Mouse (Mus musculus) kidney, embryonic 14.5 days (tissue): ENCODE results near the gene Blcap. TPM values are rescaled to one million over a fixed set of nuclear protein-coding genes. Genes with fewer than 3 reads are reported as not detected.

Experiments
- ATAC-seq: fragments of 200-750 bp; cut with Nextera tagmentation; 2 replicates; pipeline ENCODE4 v1.8.0; 2017; ENCODE audit warnings: moderate number of reproducible peaks, mild to moderate bottlenecking, moderate TSS enrichment, moderate library complexity; ENCODE audit not compliant: low FRiP score, low TSS enrichment
- H3K27ac ChIP-seq: fragments of 300-500 bp; sonication (generic); 2 replicates; pipeline ENCODE4 v1.5.1; 2014; ENCODE audit warnings: low read depth, mild to moderate bottlenecking, low read length, moderate library complexity, mixed read lengths
- H3K27me3 ChIP-seq: fragments of 300-500 bp; sonication (generic); 2 replicates; pipeline ENCODE4 v1.6.1; 2014; ENCODE audit warnings: mild to moderate bottlenecking, low read length; ENCODE audit not compliant: control insufficient read depth, insufficient read depth
- H3K36me3 ChIP-seq: fragments of 300-500 bp; sonication (generic); 2 replicates; pipeline ENCODE4 v1.6.1; 2014; ENCODE audit warnings: low read length, mixed read lengths; ENCODE audit not compliant: control insufficient read depth, insufficient read depth
- H3K4me1 ChIP-seq: fragments of 300-500 bp; sonication (generic); 2 replicates; pipeline ENCODE4 v1.6.1; 2014; ENCODE audit warnings: low read length, mixed read lengths; ENCODE audit not compliant: control insufficient read depth, insufficient read depth
- H3K4me2 ChIP-seq: fragments of 300-500 bp; sonication (generic); replicated peaks from 2 replicates; pipeline ENCODE4 v1.6.1; 2014; ENCODE audit warnings: low read depth, mild to moderate bottlenecking, low read length
- H3K4me3 ChIP-seq: fragments of 300-500 bp; sonication (generic); 2 replicates; pipeline ENCODE4 v1.5.1; 2014; ENCODE audit warnings: mild to moderate bottlenecking, low read length
- H3K9ac ChIP-seq: fragments of 300-500 bp; sonication (generic); 2 replicates; pipeline ENCODE4 v1.6.1; 2014; ENCODE audit warnings: low read depth, mild to moderate bottlenecking, low read length, moderate library complexity
- H3K9me3 ChIP-seq: fragments of 300-500 bp; sonication (generic); 2 replicates; pipeline ENCODE4 v1.6.1; 2016; ENCODE audit warnings: low read length; ENCODE audit not compliant: control insufficient read depth
- WGBS: fragments of 180-500 bp; shearing (Covaris S2); extraction: QIAGEN DNeasy Blood & Tissue Kit; methylation state at CpG from one replicate; pipeline ENCODE4 v1.1.7; 2014; 5-methylcytosine and 5-hydroxymethylcytosine counted together
- polyA plus RNA-seq: library from polyadenylated mRNA; unstranded; fragments of >200 nt; fragmentation: Nextera tagmentation; extraction: Ambion mirVana; gene quantifications from 2 replicates; pipeline ENCODE4 v1.2.1, GENCODE M21; 2014

Gene Blcap
- polyA plus RNA-seq, 1 experiment from 2014 or later, result 48.7 TPM

DNA sequence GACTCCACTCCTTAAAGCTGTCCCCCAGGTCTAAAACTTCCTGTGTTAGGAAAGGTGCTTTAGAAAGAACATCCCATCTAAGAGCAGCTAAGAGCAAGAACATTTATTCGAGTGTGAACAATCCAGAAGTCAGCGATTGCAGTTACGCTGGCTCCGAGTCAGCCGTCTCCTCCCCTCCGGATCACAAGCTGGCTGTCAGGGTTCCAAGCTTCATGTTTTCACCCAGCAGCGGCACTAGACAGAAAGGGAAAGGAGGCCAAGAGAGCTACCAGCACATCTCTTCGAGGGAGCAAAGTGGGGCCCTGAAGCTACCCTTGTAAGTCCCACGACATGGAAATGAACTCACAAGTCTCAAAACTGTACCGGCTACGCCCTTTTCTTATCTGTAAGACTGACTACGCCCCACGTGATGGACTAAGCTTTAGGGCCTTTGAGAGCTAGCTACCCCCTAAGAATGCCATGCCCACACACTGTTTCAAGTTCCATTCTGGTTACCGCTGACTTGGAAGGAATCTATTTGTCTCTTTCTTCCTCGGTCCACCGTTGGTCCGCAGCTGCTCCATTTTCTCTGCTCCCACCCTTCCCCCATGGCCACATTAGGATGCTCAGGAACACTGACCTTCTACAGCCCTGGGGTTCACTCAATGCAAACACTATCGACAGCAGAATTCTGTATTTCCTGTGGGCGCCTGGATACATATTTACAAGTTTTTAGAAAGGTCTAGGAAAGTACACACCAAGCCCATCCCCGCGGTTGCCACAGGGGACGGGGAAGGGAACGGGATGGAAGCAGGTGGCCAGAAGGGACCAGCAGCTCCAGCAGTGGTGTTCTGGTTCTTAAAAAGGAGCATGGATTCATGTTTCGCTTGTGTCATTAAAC, 30.8 kb downstream of the Blcap start:
- Histone ChIP-seq H3K4me2 (no peak overlapping the region), H3K9me3 (no peaks in the 10 kb centered on the region), H3K4me3 (no peak overlapping the region), H3K4me1 (no peaks in the 10 kb centered on the region), H3K9ac (no peak overlapping the region), H3K27me3 (no peaks in the 10 kb centered on the region), H3K36me3 (peaks cover 4% of the 10 kb centered on the region; the same call in 1 of the 2 replicates), H3K27ac (no peak overlapping the region)
- no peak for ATAC-seq
- WGBS, result 88% methylated on average over 24 of the region's 24 CpGs

DNA sequence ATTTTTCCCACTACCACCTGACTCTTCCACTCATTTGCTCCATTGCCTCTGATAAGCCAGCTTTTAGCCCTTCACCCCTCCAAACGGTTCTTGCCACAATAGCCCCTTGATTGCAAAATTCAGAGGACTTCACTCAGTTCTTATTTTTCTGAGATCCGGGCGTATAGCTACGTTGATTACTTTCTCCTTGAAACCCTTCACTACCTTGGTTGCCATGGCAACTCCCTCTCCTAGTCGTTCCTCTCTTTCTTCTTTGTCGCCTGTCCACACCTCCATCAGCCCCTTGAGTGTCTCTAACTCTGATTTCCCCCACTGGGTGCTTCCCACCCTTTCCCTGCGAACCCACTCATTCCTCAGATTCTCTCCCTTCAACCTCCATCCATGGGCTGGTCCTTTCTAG, 34.0 kb downstream of the Blcap start:
- ATAC-seq, result no peak

DNA sequence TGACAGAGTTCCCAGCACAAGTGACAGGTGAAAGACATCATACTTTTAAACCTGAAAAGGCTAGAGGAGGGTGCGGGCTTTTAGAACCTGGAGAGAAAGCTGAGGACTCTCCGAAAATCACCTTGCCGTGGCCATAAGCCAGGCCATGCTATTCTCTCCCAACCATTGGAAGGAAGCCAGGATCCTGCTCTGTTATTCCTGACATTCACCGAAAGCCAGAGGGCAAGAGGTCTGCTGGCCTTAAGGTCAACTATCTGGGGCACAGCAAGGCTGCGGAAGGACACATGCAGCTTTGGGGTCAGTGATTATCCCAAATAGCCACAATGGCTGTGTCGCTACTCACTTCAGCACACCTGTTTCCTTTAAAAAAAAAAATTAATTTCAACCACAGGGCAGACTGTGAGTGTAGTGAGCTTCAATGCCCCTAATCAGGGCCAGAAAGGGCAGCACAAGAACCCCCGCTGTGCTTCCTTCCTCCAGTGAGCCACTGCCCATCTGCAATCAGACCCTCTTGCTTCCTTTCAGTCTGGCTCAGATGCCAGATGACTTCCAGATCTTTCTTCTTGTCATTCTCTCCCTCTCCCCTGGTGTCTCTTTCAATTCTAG, 34.5 kb downstream of the Blcap start:
- H3K9ac ChIP-seq, result no peak overlapping the region
- no peak overlapping the region for H3K4me3 ChIP-seq
- H3K4me1 ChIP-seq, result no peaks in the 10 kb centered on the region
- 55% methylated on average over 7 of the region's 7 CpGs for WGBS
- no peak overlapping the region for H3K27ac ChIP-seq
- no peaks in the 10 kb centered on the region for H3K36me3 ChIP-seq
- H3K9me3 ChIP-seq, result no peaks in the 10 kb centered on the region
- no peak overlapping the region for H3K4me2 ChIP-seq
- no peak for ATAC-seq
- no peaks in the 10 kb centered on the region for H3K27me3 ChIP-seq

More for the DNA sequence above, 34.0 kb downstream of the Blcap start:
- Histone ChIP-seq H3K9ac (no peak overlapping the region), H3K4me1 (no peaks in the 10 kb centered on the region), H3K27me3 (no peaks in the 10 kb centered on the region), H3K4me3 (no peak overlapping the region), H3K27ac (no peak overlapping the region), H3K9me3 (no peaks in the 10 kb centered on the region), H3K36me3 (peaks cover under 1% of the 10 kb centered on the region; the same call in 1 of the 2 replicates), H3K4me2 (no peak overlapping the region)
- 34% methylated on average over 7 of the region's 7 CpGs for WGBS

DNA sequence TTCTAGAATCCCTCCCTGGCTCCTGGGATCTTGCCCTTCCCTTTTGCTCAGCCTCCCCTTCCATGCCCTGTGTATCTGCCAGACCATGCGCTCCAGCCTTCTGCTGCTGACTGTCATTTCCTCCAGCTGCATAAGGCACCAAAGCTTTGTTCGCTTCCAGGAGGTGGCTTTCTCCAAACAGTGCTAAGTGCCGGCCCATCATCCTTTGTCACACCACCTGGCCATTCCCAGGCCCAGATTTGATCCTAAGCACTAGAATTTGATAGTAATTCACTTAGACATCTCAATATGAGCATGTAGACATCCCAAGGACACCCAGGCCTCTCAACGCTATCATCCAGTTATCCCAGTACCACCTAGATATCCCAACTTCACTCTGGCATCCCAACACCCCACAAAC, 36.9 kb downstream of the Blcap start:
- WGBS, result 81% methylated on average over 4 of the region's 4 CpGs
- Histone ChIP-seq H3K27ac (no peak overlapping the region), H3K9ac (no peak overlapping the region), H3K36me3 (no peaks in the 10 kb centered on the region), H3K4me1 (no peaks in the 10 kb centered on the region), H3K4me3 (no peak overlapping the region), H3K27me3 (no peaks in the 10 kb centered on the region), H3K4me2 (no peak overlapping the region), H3K9me3 (no peaks in the 10 kb centered on the region)
- no peak for ATAC-seq

DNA sequence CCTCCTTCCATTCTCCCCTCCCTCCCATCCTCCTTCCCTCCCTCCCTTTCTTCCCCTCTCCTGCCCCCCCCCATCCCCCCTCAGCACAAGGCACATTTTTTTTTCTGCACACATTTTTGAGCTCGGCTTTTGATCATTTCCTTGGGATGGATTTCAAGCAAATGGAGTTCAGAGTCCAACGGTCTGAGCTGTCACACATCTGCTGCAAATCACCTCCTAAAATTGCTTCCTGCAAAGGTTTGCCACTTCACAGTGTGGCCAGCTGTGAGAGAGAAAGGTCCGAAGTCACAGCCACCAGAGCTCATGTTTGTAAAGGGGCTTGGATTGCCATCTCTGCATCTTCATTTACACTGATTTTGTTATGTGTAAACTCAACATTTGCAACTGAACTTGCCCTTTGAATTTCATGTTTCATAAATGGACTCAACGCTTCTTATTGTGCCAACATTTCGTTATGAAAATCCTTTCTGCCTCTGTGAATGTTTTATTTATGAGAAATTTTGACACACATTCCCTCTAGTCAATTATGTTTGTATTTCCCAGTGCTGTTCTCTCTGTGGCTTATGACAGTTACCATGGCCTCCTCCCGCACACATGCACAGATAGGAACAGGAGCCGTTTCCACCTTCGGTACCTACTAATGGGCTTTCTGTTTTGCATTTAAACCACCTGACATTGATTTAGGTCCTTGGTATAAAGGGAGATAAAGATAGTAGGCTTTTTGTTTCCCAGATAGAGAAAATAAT, 39.2 kb downstream of the Blcap start:
- no peak overlapping the region for H3K27ac ChIP-seq

DNA sequence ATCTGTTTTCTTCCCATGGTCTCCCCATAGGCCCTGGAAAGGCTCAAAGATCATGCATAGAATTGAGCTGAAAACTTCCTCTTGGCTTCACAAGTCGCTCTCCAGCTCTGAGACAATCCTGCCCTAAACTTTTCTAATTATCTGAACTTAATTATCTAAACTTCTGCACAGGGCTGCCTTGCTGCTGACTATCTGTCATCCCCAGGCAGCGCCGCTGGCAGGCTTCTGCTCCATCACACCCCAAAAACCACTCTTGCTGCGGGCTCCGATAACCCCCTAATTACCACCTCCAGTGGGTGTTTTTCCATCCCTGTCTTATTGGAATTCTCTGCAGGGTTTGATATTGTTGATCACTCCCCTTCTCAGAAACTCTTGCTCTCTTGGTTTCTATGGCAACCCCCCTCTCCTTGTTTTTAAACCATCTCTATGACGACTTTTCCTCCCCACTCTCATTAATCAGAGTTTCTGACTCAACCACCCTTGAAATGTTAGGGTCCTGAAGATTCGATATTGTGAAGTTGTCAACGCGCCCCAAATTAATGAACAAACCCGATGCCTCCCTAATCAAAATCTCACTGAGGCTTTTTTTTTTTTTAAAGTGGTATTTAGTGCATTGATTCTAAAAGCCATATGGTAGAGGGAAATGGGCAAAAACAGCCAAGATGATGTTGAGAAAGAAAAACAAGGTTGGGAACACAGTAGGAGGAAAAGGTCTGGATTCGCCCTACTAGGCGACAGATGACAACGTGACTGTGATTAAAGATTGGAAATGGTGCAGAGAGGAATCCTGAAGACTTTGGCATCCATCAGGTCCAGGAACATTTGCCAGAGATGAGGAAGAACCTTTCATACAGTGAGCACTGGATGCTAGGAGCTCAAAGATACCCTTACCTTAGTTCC, 40.8 kb downstream of the Blcap start:
- no peak overlapping the region for H3K4me2 ChIP-seq
- no peaks in the 10 kb centered on the region for H3K36me3 ChIP-seq
- no peaks in the 10 kb centered on the region for H3K4me1 ChIP-seq
- no peaks in the 10 kb centered on the region for H3K27me3 ChIP-seq
- no peak for ATAC-seq
- WGBS, result 65% methylated on average over 13 of the region's 13 CpGs
- H3K9me3 ChIP-seq, result no peaks in the 10 kb centered on the region
- H3K27ac ChIP-seq, result no peak overlapping the region
- H3K9ac ChIP-seq, result no peak overlapping the region
- H3K4me3 ChIP-seq, result no peak overlapping the region

More for the DNA sequence above, 39.2 kb downstream of the Blcap start:
- 45% methylated on average over 8 of the region's 8 CpGs for WGBS
- Histone ChIP-seq H3K4me1 (no peaks in the 10 kb centered on the region), H3K4me2 (no peak overlapping the region), H3K36me3 (no peaks in the 10 kb centered on the region), H3K4me3 (no peak overlapping the region), H3K27me3 (no peaks in the 10 kb centered on the region), H3K9me3 (no peaks in the 10 kb centered on the region), H3K9ac (no peak overlapping the region)
- no peak for ATAC-seq

DNA sequence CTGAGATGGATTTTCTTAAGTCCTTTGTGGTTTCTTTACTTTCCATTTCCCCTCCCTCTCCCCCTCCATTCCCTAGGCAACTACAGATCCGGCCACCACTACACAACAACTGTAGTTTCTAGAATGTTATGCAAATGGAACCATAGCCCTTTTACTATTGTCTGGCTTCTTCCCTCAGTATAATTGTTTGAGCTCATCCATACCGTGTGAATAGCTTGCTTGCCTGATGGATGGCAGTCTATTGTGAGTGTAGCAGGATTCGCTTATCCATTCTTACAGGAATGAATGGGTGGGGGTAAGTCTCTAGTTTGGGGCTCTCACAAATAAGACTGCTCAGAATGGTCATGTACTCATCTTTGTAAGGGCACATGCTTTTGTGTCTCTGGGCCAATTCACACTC, 48.5 kb downstream of the Blcap start:
- H3K27ac ChIP-seq, result no peak overlapping the region
- H3K9ac ChIP-seq, result no peak overlapping the region
- H3K27me3 ChIP-seq, result no peaks in the 10 kb centered on the region
- 74% methylated on average over 3 of the region's 3 CpGs for WGBS
- H3K36me3 ChIP-seq, result no peaks in the 10 kb centered on the region
- no peak overlapping the region for H3K4me3 ChIP-seq
- no peak overlapping the region for H3K4me2 ChIP-seq
- peaks cover 8% of the 10 kb centered on the region; the same call in 1 of the 2 replicates for H3K4me1 ChIP-seq
- no peak for ATAC-seq
- H3K9me3 ChIP-seq, result no peaks in the 10 kb centered on the region

DNA sequence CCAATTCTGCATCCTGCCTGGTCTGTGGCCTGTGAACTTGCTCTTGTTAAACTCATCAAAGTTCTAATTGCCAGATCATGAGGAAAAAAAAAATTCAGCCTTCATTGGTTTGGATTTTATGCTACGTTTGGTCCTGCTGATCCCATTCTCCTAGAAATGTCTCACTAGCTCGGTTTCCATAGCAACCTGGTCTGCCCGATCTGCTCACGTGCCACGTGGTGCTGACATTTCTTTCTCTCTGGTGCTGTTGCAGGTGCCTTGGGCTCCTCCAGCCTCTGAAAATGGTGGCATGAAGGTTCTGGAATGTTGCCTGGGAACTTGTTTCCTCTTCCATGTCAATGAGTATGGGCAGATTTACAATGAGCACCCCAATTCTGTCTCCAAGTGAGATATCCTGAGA, 50.6 kb downstream of the Blcap start:
- Histone ChIP-seq H3K9me3 (no peaks in the 10 kb centered on the region), H3K9ac (no peak overlapping the region), H3K4me1 (peaks cover 8% of the 10 kb centered on the region; the same call in 1 of the 2 replicates), H3K4me2 (no peak overlapping the region), H3K27me3 (no peaks in the 10 kb centered on the region), H3K27ac (no peak overlapping the region), H3K36me3 (no peaks in the 10 kb centered on the region), H3K4me3 (no peak overlapping the region)
- 33% methylated on average over 5 of the region's 5 CpGs for WGBS
- no peak for ATAC-seq
